Mouse (Mus musculus): ENCODE measurements at regions not wholly inside any gene's neighbourhood (a gene's known extent, or its start where the extent isn't known, plus 50 kb on each side); places are given as distances from the start of the nearest gene placed in this dataset.

DNA sequence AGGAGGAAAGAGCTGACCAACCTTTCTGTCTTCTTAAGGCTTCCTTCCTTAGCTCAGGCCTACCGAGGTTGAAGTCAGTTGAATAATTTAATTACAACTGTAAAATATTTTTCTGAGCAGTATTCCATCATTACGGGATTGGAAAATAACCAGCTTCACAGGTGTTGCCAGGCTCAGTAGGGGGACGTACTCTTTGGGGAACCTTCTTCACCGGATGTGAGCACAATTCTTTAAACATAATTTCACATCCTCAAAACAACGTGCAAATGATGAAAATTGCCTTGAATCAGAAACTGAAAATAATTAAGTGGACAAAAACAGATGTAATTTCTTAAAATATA lies 515.9 kb downstream of the Tns3 start:
- Histone ChIP-seq H3K27ac (ENCODE audit: low read length) (no peak overlapping the region), H3K27me3 (ENCODE audit: insufficient read depth, low read length) (no peaks in the 10 kb centered on the region), H3K4me2 (replicated peaks; ENCODE audit: low read depth, low read length) (no peak overlapping the region), H3K9me3 (ENCODE audit: low read length) (no peaks in the 10 kb centered on the region), H3K4me1 (ENCODE audit: insufficient read depth, low read length) (no peaks in the 10 kb centered on the region), H3K4me3 (ENCODE audit: low read length) (no peak overlapping the region), H3K36me3 (ENCODE audit: insufficient read depth, low read length) (no peaks in the 10 kb centered on the region), H3K9ac (replicated peaks; ENCODE audit: low read length) (no peak overlapping the region)
- ATAC-seq (ENCODE audit: low FRiP score, low TSS enrichment), result no peak
- WGBS, result 87% methylated on average over 5 of the region's 5 CpGs

DNA sequence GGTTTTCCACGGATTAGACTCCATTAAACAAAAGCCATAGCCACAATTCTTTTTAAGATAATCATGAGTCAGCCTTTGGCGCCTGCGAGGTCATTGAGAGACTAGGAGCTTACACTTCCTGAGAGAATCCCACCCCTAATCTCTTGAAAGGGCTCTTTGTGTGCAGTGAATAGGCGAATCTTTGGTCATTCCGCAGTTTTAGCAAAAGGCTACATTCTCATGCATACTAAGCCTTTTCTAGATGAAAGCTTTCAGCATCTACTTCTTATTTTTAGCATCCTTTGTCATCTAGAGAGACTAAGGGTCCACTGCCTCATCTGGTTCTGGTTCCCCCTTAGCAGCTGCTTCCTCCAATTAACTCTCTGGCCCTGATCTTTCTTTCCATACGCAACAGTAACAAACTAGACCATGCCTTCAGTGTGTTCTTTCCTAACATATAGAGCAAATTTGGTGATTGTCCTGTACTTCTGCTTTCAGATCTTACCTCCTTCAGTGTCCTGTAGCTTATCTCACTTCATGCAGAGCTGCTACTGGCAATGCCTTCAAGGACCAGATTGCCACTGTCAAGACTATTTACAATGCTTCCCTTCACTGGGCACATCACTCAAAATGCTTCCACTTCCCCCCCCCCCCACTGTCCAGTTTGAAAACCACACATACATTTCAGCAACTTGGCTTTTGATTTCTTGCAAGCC lies 516.4 kb downstream of the Tns3 start:
- Histone ChIP-seq H3K27ac (ENCODE audit: low read length) (no peak overlapping the region), H3K4me2 (replicated peaks; ENCODE audit: low read depth, low read length) (no peak overlapping the region), H3K27me3 (ENCODE audit: insufficient read depth, low read length) (no peaks in the 10 kb centered on the region), H3K9ac (replicated peaks; ENCODE audit: low read length) (no peak overlapping the region), H3K4me1 (ENCODE audit: insufficient read depth, low read length) (no peaks in the 10 kb centered on the region), H3K36me3 (ENCODE audit: insufficient read depth, low read length) (no peaks in the 10 kb centered on the region), H3K9me3 (ENCODE audit: low read length) (no peaks in the 10 kb centered on the region), H3K4me3 (ENCODE audit: low read length) (no peak overlapping the region)
- WGBS, result 78% methylated on average over 6 of the region's 6 CpGs
- no peak for ATAC-seq (ENCODE audit: low FRiP score, low TSS enrichment)

DNA sequence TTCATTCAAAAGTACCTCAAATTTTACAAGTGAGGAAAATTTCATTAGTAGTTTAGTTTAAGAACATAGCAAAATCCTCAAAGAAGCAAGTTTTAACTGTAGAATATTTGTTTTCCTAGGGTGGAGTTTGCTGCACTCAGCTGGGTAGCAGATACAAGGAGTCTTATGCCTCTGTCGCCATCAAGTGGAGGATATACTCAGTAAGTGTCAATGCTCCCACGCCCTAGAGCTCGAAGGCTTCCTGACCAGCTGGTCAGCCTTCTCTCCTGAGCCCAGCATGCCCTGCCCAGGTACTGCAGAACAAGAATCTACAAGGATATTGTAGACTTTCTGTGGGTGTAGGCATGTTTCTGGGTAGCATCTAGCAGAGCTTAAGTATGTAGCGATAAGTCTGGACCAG lies 527.0 kb downstream of the Tns3 start:
- WGBS, result 37% methylated on average over 4 of the region's 4 CpGs
- Histone ChIP-seq H3K27ac (ENCODE audit: low read length) (no peak overlapping the region), H3K4me2 (replicated peaks; ENCODE audit: low read depth, low read length) (no peak overlapping the region), H3K9ac (replicated peaks; ENCODE audit: low read length) (no peak overlapping the region), H3K4me1 (ENCODE audit: insufficient read depth, low read length) (no peaks in the 10 kb centered on the region), H3K27me3 (ENCODE audit: insufficient read depth, low read length) (no peaks in the 10 kb centered on the region), H3K36me3 (ENCODE audit: insufficient read depth, low read length) (no peaks in the 10 kb centered on the region), H3K9me3 (ENCODE audit: low read length) (no peaks in the 10 kb centered on the region), H3K4me3 (ENCODE audit: low read length) (no peak overlapping the region)
- ATAC-seq (ENCODE audit: low FRiP score, low TSS enrichment), result no peak

DNA sequence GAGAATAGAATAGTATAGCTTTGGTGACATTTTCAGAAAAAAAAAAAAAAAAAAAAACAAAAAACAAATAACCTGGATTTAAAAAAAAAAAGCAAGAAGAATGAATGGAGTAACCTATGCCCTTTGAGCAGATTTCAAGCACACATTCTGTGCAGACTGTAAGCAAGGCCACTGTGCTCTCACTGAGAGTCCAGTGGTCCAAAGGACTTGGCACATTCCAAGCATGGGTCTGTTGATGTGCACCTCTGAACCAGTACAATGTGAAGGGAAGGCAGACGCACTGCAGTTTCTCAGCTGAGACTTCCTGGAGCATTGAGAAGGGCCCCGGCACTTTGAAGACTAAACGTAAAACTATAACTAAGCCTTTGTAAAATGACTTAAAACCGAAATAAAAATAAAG lies 527.7 kb downstream of the Tns3 start:
- 84% methylated on average over 4 of the region's 4 CpGs for WGBS
- Histone ChIP-seq H3K27ac (ENCODE audit: low read length) (no peak overlapping the region), H3K9ac (replicated peaks; ENCODE audit: low read length) (no peak overlapping the region), H3K4me1 (ENCODE audit: insufficient read depth, low read length) (no peaks in the 10 kb centered on the region), H3K27me3 (ENCODE audit: insufficient read depth, low read length) (no peaks in the 10 kb centered on the region), H3K4me3 (ENCODE audit: low read length) (no peak overlapping the region), H3K4me2 (replicated peaks; ENCODE audit: low read depth, low read length) (no peak overlapping the region), H3K9me3 (ENCODE audit: low read length) (no peaks in the 10 kb centered on the region), H3K36me3 (ENCODE audit: insufficient read depth, low read length) (no peaks in the 10 kb centered on the region)
- no peak for ATAC-seq (ENCODE audit: low FRiP score, low TSS enrichment)

DNA sequence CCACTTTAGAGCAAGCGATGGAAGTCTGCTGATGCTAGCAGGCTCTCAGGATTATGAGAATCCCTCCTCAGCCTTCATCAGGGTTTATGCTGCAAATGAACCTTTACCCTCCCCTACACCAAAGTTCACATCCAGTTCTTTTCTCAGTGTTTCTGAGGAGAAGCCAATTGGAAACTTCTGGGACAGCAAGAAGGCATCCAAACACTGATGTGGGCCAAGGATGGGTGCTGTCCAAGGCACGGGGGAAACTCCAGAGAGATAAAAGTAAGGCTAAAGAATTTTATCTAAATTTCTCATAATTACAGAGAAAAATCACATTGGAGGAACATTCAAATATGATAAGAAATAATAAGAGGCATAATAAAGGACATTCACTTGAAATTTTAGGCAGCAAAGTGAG lies 555.0 kb downstream of the Tns3 start:
- no peaks in the 10 kb centered on the region for H3K4me1 ChIP-seq (ENCODE audit: insufficient read depth, low read length)
- H3K9ac ChIP-seq (replicated peaks; ENCODE audit: low read length), result no peak overlapping the region
- H3K27me3 ChIP-seq (ENCODE audit: insufficient read depth, low read length), result no peaks in the 10 kb centered on the region
- ATAC-seq (ENCODE audit: low FRiP score, low TSS enrichment), result no peak
- H3K9me3 ChIP-seq (ENCODE audit: low read length), result no peaks in the 10 kb centered on the region
- H3K4me2 ChIP-seq (replicated peaks; ENCODE audit: low read depth, low read length), result no peak overlapping the region
- no peak overlapping the region for H3K4me3 ChIP-seq (ENCODE audit: low read length)
- no peak overlapping the region for H3K27ac ChIP-seq (ENCODE audit: low read length)
- H3K36me3 ChIP-seq (ENCODE audit: insufficient read depth, low read length), result no peaks in the 10 kb centered on the region
- 83% methylated on average over 2 of the region's 2 CpGs for WGBS

DNA sequence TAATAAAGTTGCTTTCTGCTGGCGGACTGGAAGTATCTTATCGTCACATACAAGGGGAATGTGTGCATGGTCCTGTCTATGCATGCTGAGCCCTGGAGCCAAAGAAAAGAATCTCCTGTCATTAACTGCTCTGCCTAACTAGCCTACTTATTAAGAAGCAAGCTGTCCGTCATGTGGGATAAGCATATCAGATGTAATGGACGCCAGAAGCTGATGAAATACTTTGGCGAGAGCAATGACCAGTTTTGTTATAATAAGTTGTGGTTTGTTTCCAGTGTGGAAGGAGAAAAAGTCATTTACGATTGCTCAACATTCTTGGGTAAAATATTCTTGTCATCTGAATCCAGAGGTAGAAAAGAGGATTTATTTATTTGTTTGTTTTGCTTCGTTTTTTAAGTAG lies 563.2 kb downstream of the Tns3 start:
- H3K4me3 ChIP-seq (ENCODE audit: low read length), result no peak overlapping the region
- no peaks in the 10 kb centered on the region for H3K36me3 ChIP-seq (ENCODE audit: insufficient read depth, low read length)
- no peak overlapping the region for H3K9ac ChIP-seq (replicated peaks; ENCODE audit: low read length)
- no peaks in the 10 kb centered on the region for H3K4me1 ChIP-seq (ENCODE audit: insufficient read depth, low read length)
- 86% methylated on average over 7 of the region's 7 CpGs for WGBS
- H3K27me3 ChIP-seq (ENCODE audit: insufficient read depth, low read length), result no peaks in the 10 kb centered on the region
- ATAC-seq (ENCODE audit: low FRiP score, low TSS enrichment), result no peak
- H3K9me3 ChIP-seq (ENCODE audit: low read length), result no peaks in the 10 kb centered on the region
- H3K4me2 ChIP-seq (replicated peaks; ENCODE audit: low read depth, low read length), result no peak overlapping the region
- no peak overlapping the region for H3K27ac ChIP-seq (ENCODE audit: low read length)

DNA sequence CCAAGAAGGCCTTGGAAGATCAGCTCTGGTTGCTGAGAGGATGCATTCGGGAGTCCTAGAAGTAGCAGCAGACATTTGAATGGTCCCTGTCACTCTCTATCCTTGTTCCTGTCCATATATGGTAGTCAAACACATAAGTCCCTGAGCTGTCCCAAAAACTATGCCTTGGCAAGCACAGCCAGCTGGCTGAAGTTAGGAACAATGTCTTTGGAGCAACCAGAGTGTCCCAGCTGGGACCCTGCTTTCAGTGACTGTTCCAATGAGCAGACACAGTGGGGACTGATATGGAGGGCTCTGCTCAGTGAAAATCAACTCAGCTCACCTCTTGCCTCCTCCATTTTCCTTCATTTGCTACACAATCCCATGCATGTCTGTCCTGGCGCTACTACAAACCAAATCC lies 580.0 kb downstream of the Tns3 start:
- H3K36me3 ChIP-seq (ENCODE audit: insufficient read depth, low read length), result no peaks in the 10 kb centered on the region
- no peaks in the 10 kb centered on the region for H3K4me1 ChIP-seq (ENCODE audit: insufficient read depth, low read length)
- 90% methylated on average over 2 of the region's 2 CpGs for WGBS
- H3K4me3 ChIP-seq (ENCODE audit: low read length), result no peak overlapping the region
- no peak for ATAC-seq (ENCODE audit: low FRiP score, low TSS enrichment)
- no peaks in the 10 kb centered on the region for H3K27me3 ChIP-seq (ENCODE audit: insufficient read depth, low read length)
- no peak overlapping the region for H3K27ac ChIP-seq (ENCODE audit: low read length)
- H3K4me2 ChIP-seq (replicated peaks; ENCODE audit: low read depth, low read length), result no peak overlapping the region
- no peak overlapping the region for H3K9ac ChIP-seq (replicated peaks; ENCODE audit: low read length)
- H3K9me3 ChIP-seq (ENCODE audit: low read length), result no peaks in the 10 kb centered on the region

DNA sequence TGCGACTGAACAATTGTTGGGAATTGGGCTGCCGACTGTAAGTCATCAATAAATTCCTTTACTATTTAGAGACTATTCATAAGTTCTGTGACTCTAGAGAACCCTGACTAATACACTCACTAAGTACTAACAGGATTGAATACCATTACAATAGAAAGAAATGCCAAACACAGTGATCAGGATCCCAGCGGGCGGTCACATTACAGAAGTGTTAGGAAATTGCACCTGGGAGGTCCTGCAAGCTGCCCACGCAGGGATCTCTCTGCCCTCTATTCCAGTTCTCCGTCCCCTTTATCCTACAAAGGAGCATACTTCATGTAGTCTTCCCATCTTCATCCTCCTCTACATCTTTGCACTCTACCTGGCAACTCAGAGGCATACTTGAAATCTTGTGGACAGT lies 581.5 kb downstream of the Tns3 start:
- Histone ChIP-seq H3K9me3 (ENCODE audit: low read length) (no peaks in the 10 kb centered on the region), H3K27ac (ENCODE audit: low read length) (no peak overlapping the region), H3K36me3 (ENCODE audit: insufficient read depth, low read length) (no peaks in the 10 kb centered on the region), H3K4me2 (replicated peaks; ENCODE audit: low read depth, low read length) (no peak overlapping the region), H3K4me3 (ENCODE audit: low read length) (no peak overlapping the region), H3K4me1 (ENCODE audit: insufficient read depth, low read length) (no peaks in the 10 kb centered on the region), H3K27me3 (ENCODE audit: insufficient read depth, low read length) (no peaks in the 10 kb centered on the region), H3K9ac (replicated peaks; ENCODE audit: low read length) (no peak overlapping the region)
- no peak for ATAC-seq (ENCODE audit: low FRiP score, low TSS enrichment)
- WGBS, result 90% methylated on average over 4 of the region's 6 CpGs

DNA sequence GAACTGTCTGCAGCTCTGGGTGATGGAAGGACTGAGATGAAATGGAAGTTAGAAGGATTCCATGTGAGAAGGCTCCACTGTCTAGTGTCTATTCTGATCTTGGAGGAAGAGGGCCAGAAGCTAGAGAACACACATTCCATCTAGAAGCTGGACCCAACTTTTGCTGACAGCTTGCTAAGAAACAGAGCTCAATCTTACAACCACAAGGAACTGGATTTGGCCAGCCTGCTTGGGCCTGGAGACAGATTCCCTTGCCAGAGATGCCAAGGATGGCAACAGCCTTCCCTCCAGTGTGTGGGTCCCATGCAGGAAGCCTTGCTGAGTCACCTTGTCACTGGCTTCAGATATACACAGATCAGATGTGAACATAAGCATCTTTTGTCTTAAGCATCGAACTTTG lies 591.0 kb downstream of the Tns3 start:
- no peak for ATAC-seq (ENCODE audit: low FRiP score, low TSS enrichment)
- Histone ChIP-seq H3K4me1 (ENCODE audit: insufficient read depth, low read length) (peaks cover 11% of the 10 kb centered on the region; the same call in 1 of the 2 replicates), H3K9me3 (ENCODE audit: low read length) (no peaks in the 10 kb centered on the region), H3K4me2 (replicated peaks; ENCODE audit: low read depth, low read length) (no peak overlapping the region), H3K36me3 (ENCODE audit: insufficient read depth, low read length) (no peaks in the 10 kb centered on the region), H3K27ac (ENCODE audit: low read length) (no peak overlapping the region), H3K9ac (replicated peaks; ENCODE audit: low read length) (no peak overlapping the region), H3K4me3 (ENCODE audit: low read length) (no peak overlapping the region), H3K27me3 (ENCODE audit: insufficient read depth, low read length) (no peaks in the 10 kb centered on the region)
- 74% methylated on average over 1 of the region's 1 CpGs for WGBS

DNA sequence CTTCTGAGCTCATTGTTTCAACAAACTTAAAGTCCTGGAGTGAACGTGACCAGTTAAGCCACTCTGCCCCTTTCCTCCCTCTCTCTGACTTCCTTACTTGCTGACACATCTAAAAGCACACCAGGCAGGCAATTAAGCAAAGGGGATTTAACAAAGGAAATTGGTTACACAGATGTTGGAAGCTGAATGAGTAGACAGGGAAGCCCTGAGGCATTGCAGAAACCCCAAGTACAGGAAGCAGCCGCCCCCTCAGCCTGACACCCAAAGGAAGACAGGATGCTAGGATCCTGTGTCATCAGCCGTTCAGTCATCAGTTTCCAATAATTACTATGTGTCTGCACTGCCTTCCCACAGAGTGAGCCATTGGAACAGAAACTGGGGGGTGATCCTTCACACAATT lies 595.5 kb downstream of the Tns3 start:
- Histone ChIP-seq H3K27me3 (ENCODE audit: insufficient read depth, low read length) (no peaks in the 10 kb centered on the region), H3K4me3 (ENCODE audit: low read length) (no peak overlapping the region), H3K9ac (replicated peaks; ENCODE audit: low read length) (no peak overlapping the region), H3K27ac (ENCODE audit: low read length) (0 out of 2 replicates have a peak overlapping the region, but pooled peaks have one; percentile 5), H3K4me1 (ENCODE audit: insufficient read depth, low read length) (peaks cover 11% of the 10 kb centered on the region; the same call in 1 of the 2 replicates), H3K36me3 (ENCODE audit: insufficient read depth, low read length) (no peaks in the 10 kb centered on the region), H3K9me3 (ENCODE audit: low read length) (no peaks in the 10 kb centered on the region), H3K4me2 (replicated peaks; ENCODE audit: low read depth, low read length) (no peak overlapping the region)
- WGBS, result 12% methylated on average over 3 of the region's 3 CpGs
- peak; percentile 62 for ATAC-seq (ENCODE audit: low FRiP score, low TSS enrichment)

Data from kidney, embryonic 16.5 days (tissue).